Mouse (Mus musculus) forelimb bud, embryonic 11.5 days (tissue): ENCODE measurements around the gene Sppl2a.
A peak's percentile ranks its signal among the peaks of the same experiment; 100 is the strongest.
"Not testable (repeated sequence)": the region's sequence is repeated elsewhere in the genome, so short reads cannot be mapped to it uniquely, and the experiment has no call there.

Source experiments
- DNase-seq: peaks from one replicate; pipeline ENCODE4 v3.0.0-alpha.2; 2012; ENCODE audit warnings: low read depth, low spot score

Sppl2a gene

DNA sequence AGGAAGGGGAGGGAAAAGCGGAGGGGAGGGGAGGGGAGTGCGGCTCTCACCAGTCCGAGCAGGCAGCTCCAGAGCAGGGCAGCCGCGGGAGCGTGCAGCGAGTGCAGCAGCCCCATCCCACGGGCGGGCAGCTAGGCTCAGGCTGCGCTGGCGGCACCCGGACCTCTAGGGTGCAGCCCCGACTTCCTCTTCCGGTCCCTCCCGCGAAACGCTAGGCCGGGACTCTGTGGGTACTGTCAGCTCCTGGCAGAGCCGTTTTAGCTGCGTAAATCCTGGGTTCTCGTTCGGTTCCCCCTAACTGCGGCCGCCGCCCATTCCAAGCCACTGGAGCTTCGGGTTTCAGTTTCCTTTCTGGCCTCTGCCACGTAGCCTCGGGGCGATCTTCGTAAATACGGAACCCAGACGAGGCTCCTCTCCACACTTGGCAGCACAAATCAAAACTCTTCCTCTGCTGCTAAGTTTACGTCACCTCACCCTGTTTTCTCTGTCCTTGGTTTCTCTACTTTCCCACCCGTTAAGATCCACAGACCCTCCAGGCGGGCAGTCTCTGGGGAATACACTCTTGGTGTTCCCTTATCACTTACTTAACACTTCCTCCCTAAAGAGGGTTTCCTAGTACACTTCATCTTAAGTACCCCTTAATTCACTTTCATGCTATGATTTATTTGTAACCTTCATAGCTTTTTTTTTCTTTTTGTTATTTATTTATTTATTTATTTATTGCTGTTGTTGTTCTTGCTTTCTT, at the start of gene Sppl2a:
Gene Sppl2a (minus strand): TSS at position 339 of the 745 bp plus-strand sequence.
- peak; percentile 91 for DNase-seq

DNA sequence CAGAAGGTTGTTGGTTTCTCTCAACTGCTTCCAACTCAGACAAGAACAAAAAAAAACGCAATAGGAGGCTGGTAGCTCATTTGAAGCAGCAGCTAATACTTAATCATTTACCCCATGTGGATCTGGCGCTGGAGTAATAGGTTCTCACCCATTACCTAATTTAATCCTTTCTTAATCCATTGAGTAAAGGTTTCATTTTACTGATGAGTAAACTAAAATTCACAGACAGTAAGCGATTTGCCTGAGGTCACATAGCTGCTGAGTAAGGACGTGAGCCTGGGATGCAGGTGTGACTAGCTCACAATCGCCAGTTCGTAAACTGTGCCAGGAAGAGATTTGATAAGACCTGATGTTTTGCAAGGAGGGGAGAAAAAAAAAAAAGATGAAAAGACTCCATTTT, 44.4 kb upstream of the Sppl2a start:
- no peak for DNase-seq

DNA sequence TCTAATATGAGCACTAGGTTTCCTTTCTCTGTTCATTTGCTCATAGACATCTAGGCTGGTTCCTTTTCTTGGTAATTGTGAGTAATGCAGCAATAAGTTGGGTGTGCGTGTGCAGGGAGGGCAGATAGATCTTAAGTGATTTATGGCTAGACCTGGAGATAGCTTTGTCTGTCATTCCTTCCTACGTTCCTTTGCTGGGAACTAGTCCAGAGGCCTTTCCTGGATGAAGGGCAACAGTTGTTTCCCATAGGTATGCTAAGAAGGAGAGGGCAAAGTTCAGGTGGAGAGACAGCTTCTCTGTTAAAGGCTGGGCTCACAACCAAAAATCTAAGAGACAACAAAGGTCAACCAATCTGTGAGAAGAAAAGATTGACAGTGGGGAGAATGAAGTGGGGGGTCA, 28.7 kb upstream of the Sppl2a start:
- no peak for DNase-seq

DNA sequence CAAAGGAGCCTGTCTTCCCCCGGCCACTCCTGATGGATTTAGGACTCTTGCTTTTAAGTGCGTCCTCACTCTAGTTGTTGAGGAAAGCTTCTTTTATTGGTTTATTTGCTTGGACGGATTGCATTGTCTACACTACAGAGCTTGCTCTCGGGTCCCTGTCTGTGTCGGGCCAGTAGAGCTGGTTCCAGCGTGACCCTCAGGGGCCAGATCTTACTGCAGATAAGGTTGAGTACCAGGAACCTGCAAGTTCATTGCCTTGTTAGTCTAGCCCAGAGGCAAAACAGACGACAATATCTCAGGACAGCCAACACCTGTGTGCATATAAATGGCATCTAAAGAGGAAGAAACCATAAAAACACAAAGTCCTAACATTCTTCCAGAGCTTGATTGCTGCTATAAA, 22.6 kb upstream of the Sppl2a start:
- DNase-seq = no peak

DNA sequence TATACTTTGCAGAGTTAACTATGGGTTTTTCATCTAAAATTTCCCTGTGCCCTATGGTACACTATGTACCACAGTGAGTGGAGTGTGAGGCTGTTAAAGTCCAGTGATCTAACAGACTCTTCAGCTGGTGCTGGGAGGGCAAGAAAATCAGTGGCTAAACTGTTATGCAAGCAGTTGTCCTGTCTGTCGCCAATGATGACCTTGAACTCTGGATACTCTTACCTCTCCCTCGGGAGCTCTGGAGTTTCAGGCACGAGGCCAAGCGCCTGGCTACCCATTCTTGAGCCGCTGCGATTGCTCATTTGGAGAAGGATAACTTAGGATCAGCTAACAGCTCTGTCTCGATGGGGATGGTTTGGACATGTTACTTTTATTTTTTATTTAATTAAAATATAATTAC, 18.1 kb upstream of the Sppl2a start:
- no peak for DNase-seq

DNA sequence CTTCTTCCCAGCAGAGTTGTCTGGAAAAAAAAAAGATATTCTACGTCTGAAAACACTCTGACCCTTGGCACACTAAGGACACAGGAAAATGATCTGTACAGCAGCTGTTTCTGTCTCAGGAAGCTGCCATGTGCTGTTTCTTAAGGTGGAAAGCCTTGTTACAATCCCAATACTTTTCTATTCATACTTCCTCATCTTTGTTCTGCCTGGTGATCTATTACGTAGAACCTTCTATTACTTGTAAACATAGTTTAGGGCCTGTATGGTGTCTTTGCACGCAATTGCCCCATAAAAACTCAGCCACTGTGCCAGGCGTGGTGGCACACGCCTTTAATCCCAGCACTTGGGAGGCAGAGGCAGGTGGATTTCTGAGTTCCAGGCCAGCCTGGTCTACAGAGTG, 17.4 kb upstream of the Sppl2a start:
- no peak for DNase-seq

DNA sequence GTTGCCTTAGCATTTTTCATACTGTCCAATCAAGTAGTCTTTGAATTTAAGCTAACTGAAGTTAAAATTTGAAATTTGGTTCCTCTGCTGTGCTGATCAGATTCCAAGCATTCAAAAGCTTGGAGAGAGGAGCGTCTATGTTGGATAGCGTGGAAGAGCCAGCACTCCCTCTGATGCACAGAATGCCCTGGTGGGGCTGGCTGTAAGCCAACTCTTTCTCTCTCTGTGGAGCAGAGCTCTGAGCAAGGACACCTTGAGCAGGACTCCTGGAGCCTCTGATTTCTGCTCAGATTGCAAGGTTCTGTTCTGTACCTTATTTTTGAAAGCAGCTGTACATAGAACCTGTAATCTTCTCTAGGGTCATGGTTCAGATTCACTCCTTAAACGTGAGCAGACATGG, 16.8 kb upstream of the Sppl2a start:
- no peak for DNase-seq

DNA sequence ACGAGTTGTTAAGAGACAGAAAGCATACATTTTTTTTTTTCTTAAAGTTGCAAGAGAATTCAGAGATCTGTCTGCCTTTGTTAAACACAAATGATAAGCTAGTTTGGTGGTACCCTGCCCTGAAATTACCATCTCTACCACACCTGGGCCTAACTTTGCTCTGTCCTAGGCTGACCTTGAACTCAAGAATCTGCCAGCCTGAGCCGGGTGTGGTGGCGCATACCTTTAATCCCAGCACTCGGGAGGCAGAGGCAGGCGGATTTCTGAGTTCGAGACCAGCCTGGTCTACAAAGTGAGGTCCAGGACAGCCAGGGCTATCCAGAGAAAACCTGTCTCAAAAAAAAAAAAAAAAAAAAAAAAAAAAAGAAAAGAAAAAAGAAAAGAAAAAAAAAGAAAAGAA, 16.3 kb upstream of the Sppl2a start:
- not testable (repeated sequence) for DNase-seq

DNA sequence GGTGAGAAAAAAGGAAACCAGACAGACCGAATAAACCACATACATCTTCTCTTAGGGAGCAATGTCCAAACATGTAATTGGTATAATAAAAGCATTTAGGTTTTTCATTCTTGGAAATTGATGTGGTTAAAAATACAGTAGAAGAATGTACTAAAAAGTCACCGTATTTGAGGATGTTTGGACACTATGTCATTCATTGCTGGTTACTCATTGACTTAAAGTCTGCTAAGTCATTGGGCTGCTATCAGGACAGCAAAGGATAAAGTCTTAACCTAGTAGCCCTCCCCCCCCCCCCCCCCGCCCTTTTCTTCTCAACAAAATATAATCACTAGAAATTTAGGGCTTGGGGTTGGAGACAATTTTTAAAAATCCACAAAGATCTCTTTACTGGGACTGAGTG, 15.2 kb upstream of the Sppl2a start:
- no peak for DNase-seq

DNA sequence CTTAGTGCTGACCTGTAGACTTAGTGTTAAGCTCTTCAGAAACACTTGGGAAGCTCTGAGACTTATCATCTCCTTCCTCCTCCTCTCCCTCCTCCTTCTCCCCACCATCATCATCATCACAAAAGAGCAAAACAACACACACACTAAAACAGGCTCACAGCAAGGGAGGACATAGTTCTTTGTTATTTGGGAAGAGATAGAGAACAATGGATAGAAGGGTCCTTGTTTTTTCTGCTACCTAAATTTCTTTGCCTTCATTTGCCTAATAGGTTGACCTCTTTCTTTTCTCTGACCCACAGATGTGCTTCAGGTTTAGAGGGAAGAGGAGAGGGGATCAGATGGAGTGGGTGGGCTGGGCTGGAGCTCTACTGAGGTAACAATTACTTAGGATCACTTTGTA, 14.6 kb upstream of the Sppl2a start:
- no peak for DNase-seq

DNA sequence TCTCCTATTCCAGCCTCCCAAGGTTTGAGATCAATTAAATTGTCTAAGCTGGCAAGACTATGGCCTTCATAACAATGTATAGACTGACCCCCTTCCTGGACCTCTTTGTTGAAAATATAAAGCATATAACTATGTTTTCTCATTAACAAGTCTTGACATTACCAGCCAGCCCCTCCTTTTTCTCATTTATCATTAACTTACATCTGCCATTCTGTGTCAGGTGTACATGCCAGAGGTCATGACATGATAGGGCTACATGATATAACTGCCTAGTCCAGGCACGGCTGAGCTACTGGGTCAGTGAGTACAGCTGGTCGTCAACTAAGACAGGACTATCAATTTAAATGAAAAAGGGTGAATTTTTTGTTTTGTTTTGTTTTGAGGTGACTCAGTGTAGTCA, 10.2 kb upstream of the Sppl2a start:
- no peak for DNase-seq

DNA sequence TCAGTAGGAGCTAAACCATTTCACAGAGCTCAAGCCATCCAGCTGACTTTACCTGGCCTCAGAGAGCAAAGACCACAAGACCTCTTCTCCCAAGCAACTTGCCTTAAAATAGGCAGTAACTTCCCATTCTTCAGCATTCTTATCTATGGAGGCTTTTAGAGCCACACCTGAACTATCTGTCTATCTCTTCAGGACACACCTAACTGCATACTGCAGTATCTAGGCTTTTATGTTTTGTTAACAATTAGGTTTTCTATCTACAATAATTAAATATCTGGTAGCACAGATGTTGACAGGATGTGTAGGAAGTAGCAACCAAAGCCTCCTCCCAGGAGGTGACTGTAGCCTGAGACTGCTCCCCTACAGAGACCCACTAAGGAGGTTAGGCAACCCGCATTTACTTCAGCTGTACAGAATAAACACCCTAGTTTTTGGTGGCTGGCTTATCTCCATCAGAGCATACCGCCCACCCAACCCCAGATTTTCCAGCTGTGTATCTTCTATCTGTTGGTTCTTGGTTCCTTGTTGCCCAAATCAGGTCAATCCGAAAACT, 7.4 kb upstream of the Sppl2a start:
- DNase-seq = no peak

DNA sequence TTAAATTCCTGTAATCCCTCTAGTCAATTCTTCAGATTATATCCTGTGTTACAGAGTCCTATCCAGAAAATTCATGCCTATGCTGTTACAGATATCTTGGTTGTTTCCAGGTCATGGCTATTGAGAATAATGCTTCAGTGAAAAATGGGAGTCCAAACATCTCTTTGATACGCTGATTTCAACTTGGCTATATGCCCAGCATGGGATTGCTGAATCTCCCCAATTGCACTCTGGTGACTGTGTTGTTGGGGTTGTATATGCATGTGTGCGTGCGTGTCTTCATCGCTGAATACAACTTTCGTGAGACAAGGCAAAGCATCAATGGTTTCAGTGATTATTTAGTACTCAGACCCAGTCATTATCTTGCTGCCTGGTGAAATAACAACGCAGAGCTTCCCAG, 5.0 kb upstream of the Sppl2a start:
- DNase-seq = no peak

DNA sequence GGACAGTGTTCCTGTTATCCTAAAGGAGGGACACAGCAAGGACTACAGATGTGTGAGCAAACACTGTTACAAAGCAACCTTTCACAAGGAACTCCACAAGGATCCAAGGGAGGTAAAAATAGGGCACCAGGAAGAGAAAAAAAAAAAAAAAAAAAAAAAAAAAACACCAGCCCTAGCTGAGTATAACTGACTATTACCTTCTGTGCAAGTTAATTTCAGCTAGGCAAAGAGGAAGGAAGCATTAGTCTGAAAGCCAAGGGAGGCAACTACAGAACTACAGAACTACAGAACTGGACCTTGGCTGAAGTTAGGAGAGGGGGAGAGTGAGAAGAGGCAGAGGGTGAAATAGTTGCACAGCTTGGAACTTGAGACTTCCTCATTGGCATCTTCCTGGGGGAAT, 886 bp upstream of the Sppl2a start:
- DNase-seq = no peak

DNA sequence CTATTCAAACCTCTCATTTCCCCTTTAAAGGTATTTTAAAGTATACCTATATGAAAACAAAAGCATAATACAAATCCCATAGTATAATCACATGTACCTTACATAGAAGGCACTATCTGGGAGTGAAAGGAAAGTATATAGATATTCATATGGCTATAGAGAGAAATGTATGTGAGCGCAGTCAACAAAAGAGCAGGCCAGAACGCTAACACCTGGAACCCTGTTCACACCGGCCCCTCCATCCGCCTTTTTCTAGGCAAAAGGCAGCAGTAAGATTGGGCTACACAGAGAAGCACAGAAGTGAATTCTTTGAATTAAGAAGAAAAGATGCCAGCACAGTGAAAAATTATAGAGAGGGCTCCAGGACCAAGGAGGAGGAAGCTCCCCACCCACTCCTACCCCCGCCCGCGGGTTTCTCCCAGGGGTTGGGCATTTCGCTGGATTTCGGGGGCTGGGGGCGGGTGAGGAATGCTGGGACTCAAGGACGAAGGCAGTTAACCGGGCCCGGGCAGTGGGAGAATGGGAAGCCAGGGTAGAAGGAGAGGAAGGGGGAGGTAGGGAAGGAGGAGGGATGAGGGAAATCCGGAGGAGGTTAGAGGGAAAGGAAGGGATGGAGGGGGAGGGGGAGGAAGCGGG, 656 bp downstream of the Sppl2a start:
- DNase-seq = peak; percentile 14

DNA sequence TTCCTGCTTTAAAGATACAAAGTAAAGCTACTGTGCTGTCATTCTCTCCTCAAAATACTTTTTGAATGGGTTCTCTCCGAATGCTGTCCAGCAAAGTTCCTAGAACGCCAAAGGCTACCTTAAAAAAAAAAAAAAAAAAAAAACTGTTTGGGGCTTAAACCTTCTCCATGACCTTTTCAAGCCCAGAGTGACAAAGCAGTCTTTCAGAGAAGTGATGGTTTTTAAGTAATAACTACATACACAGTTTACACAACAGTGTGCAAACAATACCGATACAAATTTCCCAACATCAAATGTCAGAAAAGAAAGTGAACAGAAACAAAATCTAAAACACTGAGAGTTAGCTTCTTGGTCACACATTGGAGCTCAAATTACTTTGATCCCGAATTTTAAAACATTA, 1.3 kb downstream of the Sppl2a start:
- no peak for DNase-seq

DNA sequence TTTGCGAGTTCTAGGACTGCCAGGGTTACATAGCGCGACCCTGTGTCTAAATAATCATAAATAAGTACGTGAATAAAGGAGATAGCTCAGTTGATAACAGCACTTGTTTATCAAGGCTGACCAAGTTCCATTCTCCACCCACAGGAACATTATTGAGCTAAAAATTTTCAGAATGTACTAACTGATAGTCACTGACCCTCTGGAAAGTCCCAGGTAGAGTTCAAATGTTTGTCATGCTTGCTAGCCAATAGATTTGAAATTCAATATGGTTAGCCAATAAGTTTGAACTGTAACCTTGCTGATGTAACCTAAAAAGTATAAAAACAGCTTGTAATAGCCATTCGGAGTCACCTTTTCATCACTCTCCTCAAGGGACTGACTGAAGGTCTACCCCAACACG, 4.4 kb downstream of the Sppl2a start:
- DNase-seq = no peak

DNA sequence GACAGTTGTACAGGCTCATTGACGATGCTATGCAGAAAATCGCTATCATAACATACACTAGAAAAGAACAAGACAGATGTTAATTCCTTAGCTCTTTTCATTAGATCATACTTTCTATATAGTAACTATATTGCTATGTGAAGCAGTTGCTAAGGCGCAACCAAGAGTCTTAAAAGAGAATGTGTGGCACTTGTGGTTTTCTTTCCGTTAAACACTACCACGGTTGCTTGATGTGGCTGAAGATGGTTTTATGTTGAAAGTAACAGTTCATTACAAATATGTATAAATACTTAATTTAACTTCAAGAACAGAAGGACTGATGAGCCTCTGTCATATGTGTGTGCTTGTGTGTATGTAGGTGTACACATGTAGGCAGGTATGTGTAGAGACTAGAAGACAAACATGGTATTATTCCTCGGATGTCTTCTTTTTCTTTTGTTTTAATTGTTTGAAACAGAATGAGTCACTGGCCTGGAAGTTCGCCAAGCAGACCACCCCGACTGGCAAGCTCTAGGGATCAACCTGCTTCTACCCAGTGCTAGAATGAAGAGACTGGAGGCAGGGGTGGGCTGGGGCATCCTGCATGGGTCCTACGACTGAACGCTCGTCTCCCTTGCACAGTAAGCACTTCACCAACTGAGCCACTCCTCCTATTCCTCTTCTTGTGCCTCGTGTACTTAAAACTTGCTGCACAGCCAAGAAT, 12.5 kb downstream of the Sppl2a start:
- DNase-seq = no peak

DNA sequence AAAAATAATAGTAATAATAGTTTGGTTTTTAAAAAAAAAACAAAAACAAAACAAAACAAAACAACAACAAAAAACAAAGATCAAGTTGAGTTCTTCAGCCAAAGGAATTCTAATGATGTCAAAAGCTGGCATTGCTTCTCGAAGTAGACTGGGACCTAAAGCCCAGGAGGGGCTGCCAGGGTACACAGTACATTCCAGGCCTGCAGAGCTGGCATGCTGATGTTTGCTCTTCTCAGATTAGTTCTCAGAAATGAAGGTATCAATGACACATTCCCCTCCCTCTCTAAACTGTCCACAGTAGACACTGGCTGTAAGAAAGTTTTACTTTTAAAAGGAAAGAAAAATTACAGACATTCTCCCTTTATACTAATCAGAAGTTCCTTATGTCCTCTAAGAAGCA, 16.8 kb downstream of the Sppl2a start:
- no peak for DNase-seq

DNA sequence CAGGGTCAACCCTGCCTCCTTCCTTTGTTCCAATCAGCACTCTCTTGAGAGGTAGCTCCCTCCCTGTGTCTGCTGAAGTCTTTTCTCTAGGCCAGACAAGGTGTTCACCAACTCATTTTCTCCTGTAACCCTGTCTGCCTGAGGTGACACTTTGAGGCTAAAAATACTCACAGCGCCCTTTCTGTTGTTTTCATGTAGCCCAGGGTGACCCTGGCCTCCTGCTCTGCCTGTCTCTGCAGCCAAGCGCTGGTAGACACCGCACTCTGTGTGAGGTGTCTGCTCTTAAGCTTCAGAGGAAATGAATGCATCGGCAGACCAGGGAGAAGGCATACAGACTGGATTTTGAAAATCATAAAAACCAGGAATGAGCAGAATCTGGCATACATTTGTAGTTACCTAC, 18.9 kb downstream of the Sppl2a start:
- DNase-seq = no peak

DNA sequence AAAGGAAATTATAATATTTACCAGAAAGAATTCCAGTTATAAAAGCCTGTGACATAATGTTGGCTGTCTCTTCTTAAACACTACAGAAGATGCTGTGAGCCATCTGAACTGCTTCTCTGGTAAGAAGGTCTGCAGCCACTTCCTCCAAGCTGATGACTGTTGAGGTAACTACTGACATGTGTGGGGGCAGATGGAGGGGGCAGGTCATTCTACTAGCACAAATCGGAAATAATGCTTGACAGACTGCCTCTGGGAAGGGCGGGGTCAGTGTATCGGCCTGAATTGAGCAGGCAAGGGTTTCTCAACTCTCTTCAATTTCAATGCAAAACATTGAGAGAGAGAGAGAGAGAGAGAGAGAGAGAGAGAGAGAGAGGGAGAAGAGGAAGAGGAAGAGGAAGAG, 28.9 kb downstream of the Sppl2a start:
- DNase-seq = no peak

DNA sequence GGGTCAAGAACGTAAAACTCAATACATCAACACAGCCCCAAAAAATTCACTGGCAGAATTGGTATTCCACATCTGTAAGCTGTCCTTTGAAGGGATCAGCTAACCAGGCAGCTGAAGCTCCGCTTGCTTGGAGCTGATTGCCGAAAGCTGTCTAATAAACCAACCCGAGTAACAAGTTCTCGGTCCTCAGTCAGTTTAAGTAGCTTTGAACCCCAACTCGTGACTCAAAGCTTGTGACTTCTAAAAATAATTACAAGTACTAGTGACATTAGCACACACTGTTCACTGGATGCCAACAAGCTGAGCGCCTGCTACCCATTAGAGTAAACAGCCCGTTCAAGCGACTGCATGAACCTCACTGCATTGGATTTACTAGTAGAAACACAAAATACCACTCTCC, 35.5 kb downstream of the Sppl2a start:
- no peak for DNase-seq

DNA sequence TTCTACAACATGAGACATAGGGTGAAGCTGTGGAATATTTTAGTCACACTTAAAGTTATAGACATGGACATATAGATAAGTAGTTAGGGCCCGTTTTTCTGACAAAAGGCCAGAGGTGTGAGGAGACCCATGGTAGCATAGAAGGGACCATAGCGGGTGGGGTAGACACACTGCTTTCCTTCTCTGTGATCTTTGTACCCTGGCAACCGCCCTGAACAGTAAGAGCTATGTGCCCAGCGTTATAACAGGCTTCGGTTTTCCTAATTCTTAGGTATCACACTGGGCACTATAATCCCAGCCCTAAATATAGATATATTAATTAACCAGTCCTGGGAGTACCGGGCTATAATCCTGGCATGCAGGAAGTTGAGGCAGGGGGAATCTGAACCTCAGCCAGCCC, 36.1 kb downstream of the Sppl2a start:
- DNase-seq = no peak
